Mouse (Mus musculus) common myeloid progenitor, adult 5-6 weeks (primary cell): ENCODE measurements around the gene Psmb4. TPM values are rescaled to one million over a fixed set of nuclear protein-coding genes. Genes with fewer than 3 reads are reported as not detected.
"Not testable (repeated sequence)": the region's sequence is repeated elsewhere in the genome, so short reads cannot be mapped to it uniquely, and the experiment has no call there.

Experiments used
- ATAC-seq: replicated peaks from 2 replicates; pipeline ENCODE4 v1.8.0; 2016; ENCODE audit warnings: low read depth, mild to moderate bottlenecking, moderate TSS enrichment, inconsistent platforms; ENCODE audit not compliant: poor library complexity, severe bottlenecking
- total RNA-seq: library from RNA; stranded (forward); fragments of 200-1000, 187-1606 nt; gene quantifications from 2 replicates; pipeline ENCODE4 v1.2.3, GENCODE M21; 2017

The Psmb4 gene
- total RNA-seq: 192 and 193 TPM in 2 replicates

DNA sequence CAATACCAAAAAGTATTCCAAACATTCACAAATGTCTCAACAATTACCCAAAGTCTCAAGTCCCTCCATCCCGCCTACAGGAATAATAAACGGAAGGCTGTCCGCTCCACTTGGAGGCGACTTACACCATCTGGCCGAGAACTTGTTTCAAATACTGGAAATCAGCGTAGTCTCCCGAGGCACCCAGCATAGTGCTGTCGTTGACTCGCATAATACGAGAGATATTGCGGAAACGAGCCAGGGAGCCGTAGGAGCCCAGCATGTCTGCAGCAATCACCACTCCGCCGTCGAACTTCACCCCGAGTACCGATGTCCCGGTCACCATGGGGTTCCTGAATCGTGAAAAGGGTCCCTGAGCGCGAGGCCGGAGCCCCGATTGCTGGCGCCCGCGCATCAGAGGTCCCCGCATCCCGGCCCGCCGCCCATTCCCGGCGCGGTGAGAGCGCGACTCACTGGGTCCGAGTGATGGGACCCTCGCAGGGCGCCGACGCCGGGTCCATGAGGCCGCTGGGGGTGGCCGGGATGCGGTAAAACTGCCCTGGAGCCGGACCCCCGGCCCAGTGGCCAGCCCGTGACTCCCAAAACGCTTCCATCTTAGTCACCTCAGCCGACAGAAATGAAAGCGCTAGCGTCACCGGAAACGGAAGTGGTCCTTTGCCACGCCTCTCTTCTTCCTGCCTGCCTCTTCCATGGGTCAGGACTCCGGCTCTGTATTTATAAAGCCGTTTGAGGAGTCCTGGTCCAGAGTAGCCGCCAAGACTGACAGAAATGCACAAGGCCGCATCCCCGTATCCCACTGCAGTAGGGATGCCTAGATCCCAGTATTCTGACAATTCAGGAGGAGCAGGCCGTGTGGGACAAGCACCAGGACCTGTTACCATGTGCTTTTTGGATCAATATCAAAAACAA, at the start of gene Psmb4:
Gene Psmb4 (minus strand): TSS at position 646 of the 909 bp plus-strand sequence.
- peak; percentile 95 for ATAC-seq

- ATAC-seq: not testable (repeated sequence)
Measured at GRCm38 (mm10) chr3:94936147-94936546, 49.4 kb upstream of the Psmb4 start.

DNA sequence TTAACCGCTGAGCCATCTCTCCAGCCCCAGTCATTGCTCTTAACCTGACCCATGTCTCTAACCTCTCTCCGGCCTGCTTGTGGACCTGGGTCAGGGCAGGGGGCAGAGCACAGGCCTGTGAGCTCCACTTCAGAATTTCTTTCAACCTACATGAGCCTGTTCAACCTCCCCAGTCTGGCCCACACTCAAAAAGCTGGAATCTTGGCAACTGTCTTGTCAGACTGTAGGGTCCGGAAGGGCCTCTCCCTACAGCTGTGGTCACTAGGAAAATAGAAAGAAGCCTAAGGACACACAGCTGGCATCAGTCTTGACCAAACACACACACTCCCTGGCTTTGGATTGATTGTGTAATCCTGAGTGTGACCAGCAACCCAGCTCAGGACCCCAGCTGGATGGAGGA, 48.6 kb upstream of the Psmb4 start:
- not testable (repeated sequence) for ATAC-seq

GRCm38 (mm10) chr3:94934564-94934963, 47.8 kb upstream of the Psmb4 start:
- not testable (repeated sequence) for ATAC-seq

DNA sequence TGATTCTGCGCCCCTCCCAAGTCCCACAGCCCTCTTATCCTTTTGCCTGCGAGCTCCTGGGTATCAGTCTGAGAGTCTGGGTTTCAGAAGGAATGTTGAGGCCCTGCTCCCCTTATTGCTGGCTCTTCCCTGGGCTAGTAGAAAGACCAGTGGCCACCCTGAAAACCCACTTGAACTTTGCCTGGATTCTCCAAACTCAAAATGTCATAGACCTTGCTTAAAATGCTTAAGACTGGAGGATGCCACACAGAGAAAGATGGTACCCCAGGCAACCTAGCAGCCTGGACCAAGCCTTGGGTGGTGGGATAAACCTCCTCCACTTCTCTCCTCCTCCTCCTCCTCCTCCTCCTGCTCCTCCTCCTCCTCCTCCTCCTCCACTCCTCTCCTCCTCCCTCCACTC, 46.8 kb upstream of the Psmb4 start:
- not testable (repeated sequence) for ATAC-seq

GRCm38 (mm10) chr3:94932809-94933564, 46.2 kb upstream of the Psmb4 start, which contains the start of gene Selenbp1:
Selenbp1 (plus strand) TSS chr3:94933056.
- ATAC-seq: peak; percentile 81

- not testable (repeated sequence) for ATAC-seq
Measured at GRCm38 (mm10) chr3:94932279-94932678, 45.5 kb upstream of the Psmb4 start.

- ATAC-seq: 0 out of 2 replicates have a peak, but pooled peaks have one; percentile 9
Measured at GRCm38 (mm10) chr3:94931427-94932082, 44.8 kb upstream of the Psmb4 start.

- ATAC-seq: not testable (repeated sequence)
Measured at GRCm38 (mm10) chr3:94930386-94931266, 43.9 kb upstream of the Psmb4 start.

DNA sequence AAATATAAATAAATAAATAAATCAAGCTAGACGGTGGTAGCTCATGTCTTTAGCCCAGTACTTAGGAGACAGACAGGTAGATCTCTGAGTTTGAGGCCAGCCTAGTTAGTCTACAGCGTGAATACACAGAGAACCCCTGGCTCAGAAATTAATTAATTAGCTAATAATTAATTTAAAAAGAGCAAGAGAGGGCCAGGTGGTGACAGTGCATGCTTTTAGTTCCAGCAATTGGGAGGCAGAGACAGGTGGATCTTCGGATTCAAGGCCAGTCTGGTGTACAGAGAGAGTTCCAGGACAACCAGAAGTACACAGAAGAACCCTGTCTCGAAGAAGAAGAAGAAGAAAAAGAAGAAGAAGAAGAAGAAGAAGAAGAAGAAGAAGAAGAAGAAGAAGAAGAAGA, 42.2 kb upstream of the Psmb4 start:
- ATAC-seq: not testable (repeated sequence)

- ATAC-seq: peak; percentile 89
Measured at GRCm38 (mm10) chr3:94926301-94926736, 39.6 kb upstream of the Psmb4 start.

DNA sequence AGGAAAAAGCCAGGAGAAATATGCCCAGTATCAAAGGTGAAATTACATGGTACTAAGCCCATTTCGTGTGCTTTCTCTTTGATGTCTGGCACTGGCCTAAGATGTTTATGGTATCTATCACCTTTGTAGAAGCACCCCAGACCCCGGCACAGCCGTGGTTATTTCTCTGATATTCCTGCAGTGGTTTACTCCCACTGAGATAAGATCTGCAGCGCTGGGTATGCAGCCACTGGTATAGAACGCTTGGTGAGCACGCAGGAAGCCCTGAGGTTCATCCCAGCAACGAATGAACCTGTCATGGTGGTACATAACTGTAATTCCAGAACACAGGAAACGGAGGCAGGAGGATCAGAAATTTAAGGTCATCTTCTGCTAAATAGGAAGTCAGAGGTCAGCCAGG, 37.9 kb upstream of the Psmb4 start:
- ATAC-seq: no peak

GRCm38 (mm10) chr3:94922333-94922732, 35.6 kb upstream of the Psmb4 start:
- no peak for ATAC-seq

GRCm38 (mm10) chr3:94921104-94921503, 34.3 kb upstream of the Psmb4 start:
- no peak for ATAC-seq

DNA sequence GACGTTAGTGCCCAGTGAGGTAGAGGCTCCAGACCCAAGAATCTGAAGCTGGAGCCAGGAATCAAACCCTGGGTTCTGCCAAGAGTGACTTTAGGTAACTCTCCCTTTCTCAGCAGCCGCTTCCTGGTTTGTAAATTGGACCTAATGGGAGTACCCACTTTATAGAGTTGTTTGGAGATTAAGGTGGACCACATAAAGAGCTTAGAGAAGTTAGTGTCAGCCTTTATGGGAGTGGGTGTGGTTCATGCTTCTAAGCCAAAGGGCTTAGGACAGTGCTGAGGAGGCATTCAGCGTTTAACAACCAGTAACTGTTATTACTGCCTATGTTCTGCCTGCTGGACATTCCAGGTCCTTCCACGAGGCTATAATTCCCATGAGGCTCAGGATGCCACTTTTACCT, 32.1 kb upstream of the Psmb4 start:
- ATAC-seq: no peak

DNA sequence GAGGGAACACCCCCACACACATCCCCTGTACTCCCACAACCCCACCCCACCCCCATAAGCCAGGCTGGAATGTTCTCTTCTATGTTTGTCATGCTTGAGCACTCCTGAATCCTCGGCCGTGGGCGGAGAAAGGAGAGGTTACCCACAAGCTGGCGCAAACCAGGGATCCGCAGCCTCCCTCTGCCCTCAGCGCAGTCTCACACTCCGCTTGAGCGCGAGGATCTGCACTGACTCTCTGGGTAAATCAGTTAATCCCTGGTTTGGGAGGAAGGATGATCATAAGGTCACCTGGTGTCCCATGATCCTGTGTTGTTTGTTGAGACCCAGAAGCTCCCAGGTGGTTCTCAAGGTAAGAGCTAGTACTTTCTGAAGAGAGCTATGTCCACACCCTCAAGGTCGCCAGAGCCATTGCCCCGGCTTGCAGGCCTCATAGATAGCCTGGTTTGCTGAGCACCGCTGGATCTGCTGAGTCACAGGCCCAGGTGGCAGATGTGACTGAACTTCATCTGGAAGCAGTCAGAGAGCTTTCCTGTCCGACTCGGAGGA, 31.1 kb upstream of the Psmb4 start:
- peak; percentile 35; the same call in 1 of the 2 replicates for ATAC-seq

GRCm38 (mm10) chr3:94915903-94916741, 29.4 kb upstream of the Psmb4 start:
- ATAC-seq: peak; percentile 94

GRCm38 (mm10) chr3:94913801-94914200, 27.0 kb upstream of the Psmb4 start:
- ATAC-seq: no peak
